Mouse (Mus musculus) megakaryocyte, embryonic 14.5 days (primary cell): ENCODE measurements around the gene Fam78b.

Experiments
- FLI1 ChIP-seq: IDR thresholded peaks from 2 replicates; pipeline ENCODE4 v1.6.1; 2012; ENCODE audit warnings: low read length, inconsistent platforms, mixed read lengths
- GATA1 ChIP-seq: IDR thresholded peaks from 3 replicates; pipeline ENCODE4 v1.6.1; 2012; ENCODE audit warnings: mixed read lengths, low read length, inconsistent platforms, borderline replicate concordance

DNA sequence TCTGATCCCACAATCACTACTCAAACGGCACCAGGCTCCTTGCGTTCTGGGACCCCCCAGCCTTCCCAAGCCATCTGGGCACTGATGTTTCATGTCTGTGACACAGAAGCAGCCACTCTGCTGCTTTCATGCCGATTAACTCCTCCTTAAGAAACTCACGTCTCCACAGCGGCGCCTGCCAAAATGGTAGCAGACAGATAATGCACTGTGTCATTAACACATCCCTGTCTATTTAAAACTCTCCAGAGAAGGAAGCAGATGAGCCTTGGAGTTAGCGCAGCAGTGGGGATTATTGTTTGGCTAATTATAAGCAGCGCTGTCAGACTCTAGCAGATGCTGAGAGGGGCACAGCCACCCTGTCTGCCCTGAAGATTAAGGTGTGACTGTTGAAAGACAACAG, 118.2 kb downstream of the Fam78b start:
- no peak for TF ChIP-seq GATA1
- no peak for TF ChIP-seq FLI1
